Mouse (Mus musculus): ENCODE measurements at regions not wholly inside any gene's neighbourhood (a gene's known extent, or its start where the extent isn't known, plus 50 kb on each side); places are given as distances from the start of the nearest gene placed in this dataset.

DNA sequence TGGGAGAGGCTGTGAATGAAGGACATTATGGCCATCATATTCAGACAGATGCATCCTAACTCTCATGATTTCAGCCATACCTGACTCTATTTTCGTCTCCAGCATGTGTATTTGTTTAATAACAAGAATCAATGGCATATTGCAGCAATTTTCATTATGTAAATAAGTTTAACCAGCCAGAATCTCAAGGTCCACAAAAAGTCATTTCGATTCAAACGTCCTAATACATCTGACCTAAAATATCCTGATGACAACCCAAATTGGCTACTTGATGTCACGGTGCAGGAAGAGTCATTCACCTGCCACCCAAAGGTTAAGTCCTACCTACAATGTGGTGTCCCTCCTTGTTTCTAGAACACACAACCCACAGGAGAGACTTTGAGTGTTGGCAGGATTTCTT is 60.6 kb upstream of the Onecut1 start:
- DNase-seq: no peak
- Histone ChIP-seq H3K4me3 (no peak overlapping the region), H3K4me1 (ENCODE audit: control insufficient read depth, insufficient read depth, low read length) (no peaks in the 10 kb centered on the region), H3K27me3 (ENCODE audit: control insufficient read depth, insufficient read depth, low read length) (no peaks in the 10 kb centered on the region), H3K36me3 (ENCODE audit: control insufficient read depth, insufficient read depth, low read length) (no peaks in the 10 kb centered on the region), H3K79me2 (replicated peaks; ENCODE audit: control insufficient read depth, insufficient read depth, low read length) (no peaks in the 10 kb centered on the region), H3K27ac (no peak overlapping the region), H3K9ac (ENCODE audit: low read depth, low read length) (no peak overlapping the region)
- WGBS: 68% methylated on average over 4 of the region's 4 CpGs
- TF ChIP-seq CTCF (IDR thresholded peaks at IDR 0.05): no peak
- TF ChIP-seq EP300 (IDR thresholded peaks at IDR 0.05; ENCODE audit: insufficient read depth, low read depth, low read length): no peak
- no peak for TF ChIP-seq POLR2A (IDR thresholded peaks at IDR 0.05; ENCODE audit: insufficient read depth, low read depth, low read length)
- intact Hi-C loops (cut with DNase I): no loop called here

DNA sequence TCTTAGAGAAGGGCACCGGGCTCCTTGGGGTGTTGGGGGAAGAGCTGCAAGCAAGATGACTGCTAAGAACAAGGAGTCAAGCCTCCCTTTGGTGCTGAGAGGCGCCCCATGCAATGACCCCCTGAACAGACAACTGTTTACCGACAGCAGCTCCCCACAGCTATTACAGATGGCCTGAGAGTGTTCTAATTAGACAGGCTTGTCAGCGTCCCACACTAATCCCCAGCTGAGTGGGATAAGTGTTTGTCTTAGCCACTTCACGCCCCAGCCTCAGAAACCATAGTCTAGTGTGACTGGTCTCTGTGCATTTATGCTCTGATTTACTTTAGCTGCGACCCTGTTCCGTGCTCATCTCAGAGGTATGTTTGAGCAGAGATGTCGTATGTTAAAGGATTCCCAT is 50.3 kb upstream of the Onecut1 start:
- no peak overlapping the region for H3K9ac ChIP-seq (ENCODE audit: low read depth, low read length)
- no peak for DNase-seq
- WGBS: 36% methylated on average over 8 of the region's 8 CpGs
- intact Hi-C loops (cut with DNase I): no loop called here
- H3K27ac ChIP-seq: no peak overlapping the region
- no peaks in the 10 kb centered on the region for H3K79me2 ChIP-seq (replicated peaks; ENCODE audit: control insufficient read depth, insufficient read depth, low read length)
- no peaks in the 10 kb centered on the region for H3K36me3 ChIP-seq (ENCODE audit: control insufficient read depth, insufficient read depth, low read length)
- H3K4me1 ChIP-seq (ENCODE audit: control insufficient read depth, insufficient read depth, low read length): no peaks in the 10 kb centered on the region
- peaks cover 2% of the 10 kb centered on the region; the same call in 1 of the 2 replicates for H3K27me3 ChIP-seq (ENCODE audit: control insufficient read depth, insufficient read depth, low read length)
- no peak for TF ChIP-seq POLR2A (IDR thresholded peaks at IDR 0.05; ENCODE audit: insufficient read depth, low read depth, low read length)
- TF ChIP-seq CTCF (IDR thresholded peaks at IDR 0.05): no peak
- no peak overlapping the region for H3K4me3 ChIP-seq

Data from heart, adult 2 months (tissue).